Comparison of ENCODE assay signal across 7 mouse cellular contexts in genomic region chr3:93554379-93554980, GRCm38 (mm10). TPM values are rescaled to one million over a fixed set of nuclear protein-coding genes. Genes with fewer than 3 reads are reported as not detected.
DNase-seq lines count a peak whose midpoint lies in the region; ATAC-seq and TF ChIP-seq lines count a peak whose summit lies in the region.

No protein-coding gene starts in this region.

- TF ChIP-seq CTCF in E14TG2a.4 (conservative IDR thresholded peaks at IDR 0.05; ENCODE audit: low read length): no peak
- no peak for TF ChIP-seq CTCF in MEL (IDR thresholded peaks at IDR 0.05 in 2 of 3, conservative IDR thresholded peaks at IDR 0.05 in 1 of 3; ENCODE audit: control insufficient read depth in 1 of 3, insufficient read depth in 1 of 3, low read depth in 2 of 3, low read length in 3 of 3, poor library complexity in 1 of 3, severe bottlenecking in 1 of 3)

- H3K4me3 ChIP-seq in E14TG2a.4 (replicated peaks; ENCODE audit: low read length) (peak overlapping the region; percentile 55), MEL (ENCODE audit: control insufficient read depth in 1 of 2, insufficient read depth in 1 of 2, low read depth in 2 of 2, low read length in 2 of 2) (peak overlapping the region; percentile 65 to 73)
- peak overlapping the region; percentile 67 for H3K4me3 ChIP-seq in kidney, embryonic 16.5 days (ENCODE audit: low read length)
- peak overlapping the region; percentile 55 for H3K4me3 ChIP-seq in midbrain, embryonic 13.5 days (replicated peaks)

- peak; percentile 60 for ATAC-seq in kidney, embryonic 16.5 days (ENCODE audit: low FRiP score, low TSS enrichment)
- ATAC-seq in midbrain, embryonic 13.5 days: peak; percentile 53

- H3K79me2 ChIP-seq in MEL (ENCODE audit: control insufficient read depth, insufficient read depth, low read length, poor library complexity): no peaks in the 10 kb centered on the region; the same call in 1 of the 2 replicates

- H3K27ac ChIP-seq in MEL (ENCODE audit: control insufficient read depth, low read depth, low read length): no peak overlapping the region
- peak overlapping the region; percentile 66 for H3K27ac ChIP-seq in kidney, embryonic 16.5 days (ENCODE audit: low read length)
- no peak overlapping the region for H3K27ac ChIP-seq in midbrain, embryonic 13.5 days

- TF ChIP-seq RAD21 in MEL (IDR thresholded peaks at IDR 0.05; ENCODE audit: low read depth, low read length): no peak

- no peak for TF ChIP-seq POLR2A in MEL (IDR thresholded peaks at IDR 0.05; ENCODE audit: control insufficient read depth in 1 of 2, insufficient read depth in 1 of 2, low read depth in 1 of 2, low read length in 2 of 2, poor library complexity in 1 of 2)

- DNase-seq in MEL (ENCODE audit: low read depth, low spot score): peak; percentile 61
- peak; percentile 16 for DNase-seq in gastrocnemius, postnatal 25 days
- no peak for DNase-seq in layer of hippocampus, adult 11-12 months (ENCODE audit: low spot score)
- no peak for DNase-seq in ovary, postnatal 14 days (ENCODE audit: low spot score)

- peak overlapping the region; percentile 38 for H3K9ac ChIP-seq in MEL (ENCODE audit: control insufficient read depth, low read depth, low read length, poor library complexity, severe bottlenecking)
- peak overlapping the region; percentile 90 for H3K9ac ChIP-seq in kidney, embryonic 16.5 days (replicated peaks; ENCODE audit: low read length)
- peak overlapping the region; percentile 36; the same call in 1 of the 2 replicates for H3K9ac ChIP-seq in midbrain, embryonic 13.5 days (replicated peaks)

- no peaks in the 10 kb centered on the region for H3K9me3 ChIP-seq in E14TG2a.4 (ENCODE audit: low read length)
- H3K9me3 ChIP-seq in MEL (replicated peaks; ENCODE audit: insufficient read depth, low read length): no peaks in the 10 kb centered on the region
- H3K9me3 ChIP-seq in kidney, embryonic 16.5 days (ENCODE audit: low read length): no peaks in the 10 kb centered on the region
- no peaks in the 10 kb centered on the region for H3K9me3 ChIP-seq in midbrain, embryonic 13.5 days

- peaks cover 53% of the 10 kb centered on the region for H3K4me1 ChIP-seq in E14TG2a.4 (replicated peaks; ENCODE audit: low read depth, low read length)
- H3K4me1 ChIP-seq in MEL (ENCODE audit: control insufficient read depth in 1 of 2, insufficient read depth in 2 of 2, low read length in 2 of 2): peaks cover 8 to 27% of the 10 kb centered on the region in 2 experiments
- H3K4me1 ChIP-seq in kidney, embryonic 16.5 days (ENCODE audit: insufficient read depth, low read length): peaks cover 29% of the 10 kb centered on the region
- peaks cover 8% of the 10 kb centered on the region for H3K4me1 ChIP-seq in midbrain, embryonic 13.5 days (replicated peaks)

- TF ChIP-seq EP300 in MEL (IDR thresholded peaks at IDR 0.05; ENCODE audit: low read depth in 1 of 2, low read length in 2 of 2): no peak

- H3K27me3 ChIP-seq in E14TG2a.4 (ENCODE audit: insufficient read depth, low read length): no peaks in the 10 kb centered on the region
- H3K27me3 ChIP-seq in MEL (ENCODE audit: control insufficient read depth in 1 of 2, insufficient read depth in 2 of 2, low read length in 2 of 2): no peaks in the 10 kb centered on the region
- no peaks in the 10 kb centered on the region for H3K27me3 ChIP-seq in kidney, embryonic 16.5 days (ENCODE audit: insufficient read depth, low read length)
- peaks cover 11% of the 10 kb centered on the region for H3K27me3 ChIP-seq in midbrain, embryonic 13.5 days

- peak overlapping the region; percentile 82 for H3K4me2 ChIP-seq in kidney, embryonic 16.5 days (replicated peaks; ENCODE audit: low read depth, low read length)
- peak overlapping the region; percentile 95 for H3K4me2 ChIP-seq in midbrain, embryonic 13.5 days (replicated peaks)

- 18% methylated on average over 13 of the region's 13 CpGs for WGBS in kidney, embryonic 16.5 days
- WGBS in midbrain, embryonic 13.5 days: 22% methylated on average over 13 of the region's 13 CpGs

- H3K36me3 ChIP-seq in E14TG2a.4 (ENCODE audit: insufficient read depth, low read length): peaks cover 5% of the 10 kb centered on the region
- peaks cover 0 to 19% of the 10 kb centered on the region in 2 experiments; a peak in 2 of 4 replicates for H3K36me3 ChIP-seq in MEL (ENCODE audit: control insufficient read depth in 1 of 2, insufficient read depth in 2 of 2, low read length in 2 of 2)
- no peaks in the 10 kb centered on the region for H3K36me3 ChIP-seq in kidney, embryonic 16.5 days (ENCODE audit: insufficient read depth, low read length)
- no peaks in the 10 kb centered on the region for H3K36me3 ChIP-seq in midbrain, embryonic 13.5 days

TF ChIP-seq in MEL, 35 proteins besides CTCF, POLR2A, EP300 and RAD21:
- TF ChIP-seq ZKSCAN1 (IDR thresholded peaks at IDR 0.05; ENCODE audit: low read depth, low read length) (no peak), MXI1 (IDR thresholded peaks at IDR 0.05; ENCODE audit: low read depth, low read length) (peak; percentile 13; the same call in 1 of the 2 replicates), SIN3A (IDR thresholded peaks at IDR 0.05; ENCODE audit: low read length) (peak; percentile 8; the same call in 1 of the 2 replicates)

RNA-seq across cellular contexts. Expression of gene S100a10, which starts 0.4 kb away (rescaled TPM):
- total RNA-seq in MEL (2012; rRNA removed): 81.1 and 108 TPM in 2 replicates
- 10 to 100 TPM in 1 of 2 experiments, not detected in 1; 92.5 TPM for polyA plus RNA-seq in MEL (2012; ENCODE audit: insufficient read depth in 1 of 2, insufficient read length in 2 of 2, low read depth in 1 of 2, low replicate concordance in 2 of 2, missing spikeins in 1 of 2)
- 10 to 100 TPM; 63.9 to 85.7 TPM for total RNA-seq in gastrocnemius, postnatal 25 days (2021)
- 487 TPM in 2 replicates for polyA plus RNA-seq in kidney, embryonic 16.5 days (2015; fragmentation: Nextera tagmentation; extraction: Ambion mirVana)
- polyA plus RNA-seq in midbrain, embryonic 13.5 days (2015; fragmentation: Nextera tagmentation; extraction: Ambion mirVana): 90.8 and 93.2 TPM in 2 replicates

RNA-seq across cellular contexts. Expression of gene S100a11, which starts 34.2 kb away (rescaled TPM):
- total RNA-seq in MEL (2012; rRNA removed): not detected in 2 replicates
- polyA plus RNA-seq in MEL (2012; ENCODE audit: insufficient read depth in 1 of 2, insufficient read length in 2 of 2, low read depth in 1 of 2, low replicate concordance in 2 of 2, missing spikeins in 1 of 2): under 1 TPM in 1 of 2 experiments, not detected in 1; 0.32 TPM
- total RNA-seq in gastrocnemius, postnatal 25 days (2021): 10 to 100 TPM; 50.6 to 90.7 TPM
- 1,206 and 1,400 TPM in 2 replicates for polyA plus RNA-seq in kidney, embryonic 16.5 days (2015; fragmentation: Nextera tagmentation; extraction: Ambion mirVana)
- 149 and 157 TPM in 2 replicates for polyA plus RNA-seq in midbrain, embryonic 13.5 days (2015; fragmentation: Nextera tagmentation; extraction: Ambion mirVana)

Comparison
In these comparisons a context has a peak if more than half of its experiments do, and no peak if none do; other contexts are left out.
1. DNase-seq: peak in MEL (single experiment) and gastrocnemius, postnatal 25 days (single experiment); none in layer of hippocampus, adult 11-12 months (single experiment) and ovary, postnatal 14 days (single experiment).
2. H3K9ac ChIP-seq: peak in every context shown above with its lines; median percentile 90 in kidney, embryonic 16.5 days; 38 in MEL; 36 in midbrain, embryonic 13.5 days.
3. RNA of gene S100a11, which starts 34.2 kb away (polyA plus RNA-seq): 1,206 to 1,400 TPM in kidney, embryonic 16.5 days and 149 to 157 TPM in midbrain, embryonic 13.5 days; 0.32 TPM in MEL; every median in the first group is over 100 times any median in the second.
4. Peak in every context shown above with its lines, with median percentiles within 50 percentile points of each other: H3K4me3 ChIP-seq.